Mouse (Mus musculus): ENCODE measurements at regions not wholly inside any gene's neighbourhood (a gene's known extent, or its start where the extent isn't known, plus 50 kb on each side); places are given as distances from the start of the nearest gene placed in this dataset.

- no peak for DNase-seq
Observed at GRCm38 (mm10) chr15:93690011-93690410, 94.3 kb upstream of the Prickle1 start.

DNA sequence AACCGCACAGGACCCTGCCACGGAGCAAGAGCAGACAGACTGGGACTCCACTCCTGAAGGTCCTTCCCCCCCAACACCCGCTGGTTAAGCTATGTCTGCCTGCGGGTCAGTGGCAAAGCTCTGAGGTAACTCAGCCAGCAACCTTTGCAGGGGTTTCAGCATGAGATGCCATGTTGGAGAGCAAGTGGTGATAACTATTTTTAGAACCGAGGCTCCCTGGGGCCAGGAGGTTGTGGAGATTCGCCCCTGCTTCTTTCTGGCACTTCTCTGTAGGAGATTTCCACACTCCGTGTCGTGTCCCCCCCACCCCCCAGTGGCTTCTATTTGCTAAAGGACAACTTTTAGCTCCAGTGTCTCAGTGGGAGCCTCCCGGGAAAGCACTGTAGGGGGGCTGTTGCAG lies 90.7 kb upstream of the Prickle1 start:
- no peak for DNase-seq

DNA sequence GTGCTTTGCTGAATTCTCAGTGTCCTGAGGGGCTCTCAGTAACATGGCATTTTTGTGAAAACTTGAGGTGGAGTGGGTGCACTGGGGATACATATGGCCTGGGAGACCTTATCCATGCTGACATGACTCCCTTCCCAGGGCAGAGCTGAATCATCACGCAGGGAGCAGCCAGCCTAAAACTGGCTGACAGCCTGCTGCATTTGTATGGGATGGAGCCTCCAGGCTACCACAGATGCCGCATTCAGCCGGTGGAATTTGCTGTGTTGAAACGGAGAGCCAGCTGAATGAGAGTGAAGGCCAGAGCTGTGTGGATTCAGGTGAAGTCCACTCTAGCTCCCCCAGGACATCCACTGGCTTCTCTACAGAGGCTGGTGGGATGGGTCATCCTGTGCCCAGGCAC lies 85.9 kb upstream of the Prickle1 start:
- DNase-seq, result no peak

DNA sequence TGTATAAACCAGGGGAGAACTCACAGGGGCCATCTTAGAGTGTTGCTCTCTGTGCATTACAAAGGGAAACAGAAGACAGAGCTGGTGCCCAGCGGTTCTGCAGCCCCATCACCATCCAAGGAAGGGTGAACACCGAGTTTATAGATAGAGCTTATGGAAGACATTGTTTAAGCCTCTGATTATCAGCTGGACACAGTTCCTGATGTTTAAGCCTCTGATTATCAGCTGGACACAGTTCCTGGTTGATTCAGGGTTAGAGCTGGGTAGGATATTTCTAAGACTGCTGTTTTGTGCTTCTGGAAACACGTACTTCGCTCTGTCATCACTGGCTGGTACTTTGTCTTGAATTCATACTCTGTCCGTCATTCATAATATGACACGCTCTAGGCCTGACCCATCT lies 79.9 kb upstream of the Prickle1 start:
- DNase-seq, result no peak

- DNase-seq, result no peak
Observed at GRCm38 (mm10) chr15:93673976-93674375, 78.3 kb upstream of the Prickle1 start.

DNA sequence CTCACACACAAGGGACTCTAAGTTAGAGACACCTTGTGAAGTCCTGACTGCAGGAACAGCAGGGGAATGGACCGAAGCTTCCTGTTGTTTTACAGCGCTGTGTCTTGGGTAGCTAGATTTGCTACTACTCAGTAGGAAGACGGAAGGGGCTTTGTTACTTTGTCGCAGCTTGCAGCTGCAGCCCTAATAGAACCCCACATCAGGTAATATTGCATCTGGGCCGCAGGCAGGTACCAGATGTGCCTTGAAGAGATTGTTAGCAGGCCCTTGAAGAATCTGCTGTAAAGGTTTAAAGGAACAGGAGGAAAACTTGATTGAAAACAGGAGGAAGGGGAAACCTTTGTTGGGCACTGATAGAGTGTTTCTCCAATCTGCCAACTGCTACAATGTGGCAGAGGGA lies 68.2 kb upstream of the Prickle1 start:
- no peak for DNase-seq

GRCm38 (mm10) chr15:93662601-93663000 lies 66.9 kb upstream of the Prickle1 start:
- no peak for DNase-seq

DNA sequence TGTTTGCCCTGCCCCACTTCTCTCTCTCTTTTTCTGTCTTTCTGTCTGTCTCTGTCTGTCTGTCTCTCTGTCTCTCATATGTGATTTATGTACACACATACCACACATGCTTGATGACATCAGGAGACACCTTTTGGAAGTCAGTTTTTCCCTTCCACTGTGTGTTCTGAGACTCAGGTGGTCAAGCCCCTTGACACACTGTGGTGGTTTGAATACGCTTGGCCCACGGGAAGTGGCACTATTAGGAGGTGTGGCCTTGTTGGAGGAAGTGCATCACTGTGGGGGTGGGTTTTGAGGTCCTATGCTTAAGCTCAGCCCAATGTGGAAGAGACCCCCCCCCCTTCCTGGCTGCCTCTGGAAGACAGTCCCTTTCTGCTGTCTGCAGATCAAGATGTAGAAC lies 66.1 kb upstream of the Prickle1 start:
- no peak for DNase-seq

DNA sequence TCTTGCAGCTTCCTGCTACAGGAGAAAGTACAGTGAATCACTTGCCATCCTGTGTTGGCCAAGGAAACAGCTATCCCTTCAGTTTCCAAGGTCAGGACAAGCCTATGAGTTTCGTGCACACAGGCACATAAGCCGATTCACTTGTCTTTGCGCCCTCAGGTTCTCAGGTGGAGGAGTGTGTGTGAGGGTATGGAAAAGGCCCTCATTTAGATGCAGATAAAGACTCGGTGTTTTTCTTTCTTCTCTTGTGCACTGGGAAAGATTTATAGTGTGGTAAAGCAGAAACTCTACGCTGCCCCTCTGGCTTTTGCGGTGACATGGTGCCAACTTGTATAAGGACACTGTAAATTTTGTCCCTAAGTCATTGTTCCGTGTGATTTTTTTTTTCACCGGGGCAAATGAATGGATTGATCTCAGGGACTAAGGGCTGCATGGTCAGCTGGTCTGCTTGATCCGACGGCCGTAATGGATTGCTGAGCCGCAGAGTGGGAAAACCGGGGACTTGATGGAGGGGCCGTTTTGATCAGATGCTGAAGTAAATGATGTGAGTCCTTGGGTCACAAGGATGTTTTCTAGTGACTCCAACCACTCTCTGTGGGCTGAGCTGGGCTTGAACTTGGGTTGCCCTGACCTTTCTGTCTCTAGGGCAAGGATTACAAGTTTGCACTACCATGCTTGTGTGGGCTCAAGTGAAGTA lies 65.4 kb upstream of the Prickle1 start:
- no peak for DNase-seq

DNA sequence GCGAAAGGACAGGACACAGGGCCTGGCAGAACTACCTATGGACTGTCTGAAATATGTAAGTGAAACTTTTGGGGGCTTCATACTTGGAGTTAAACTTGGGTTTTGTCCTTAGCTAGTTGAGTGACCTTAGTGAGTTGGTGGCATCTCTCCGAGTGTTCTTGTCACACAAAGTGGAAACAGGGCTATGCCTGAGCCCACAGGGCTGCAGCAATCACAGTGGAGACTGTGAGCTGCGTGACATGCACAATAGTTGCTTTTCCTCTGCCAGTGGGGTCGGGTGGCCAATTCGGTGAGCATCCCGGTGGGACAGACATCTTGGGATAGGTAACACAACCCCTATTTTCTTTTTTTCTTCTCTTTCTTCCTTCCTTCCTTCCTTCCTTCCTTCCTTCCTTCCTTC lies 61.5 kb upstream of the Prickle1 start:
- DNase-seq, result no peak

GRCm38 (mm10) chr15:93656713-93657112 lies 61.0 kb upstream of the Prickle1 start:
- DNase-seq, result no peak

- DNase-seq, result no peak
Observed at GRCm38 (mm10) chr15:93655743-93656142, 60.1 kb upstream of the Prickle1 start.

GRCm38 (mm10) chr15:93655243-93655642 lies 59.6 kb upstream of the Prickle1 start:
- no peak for DNase-seq

DNA sequence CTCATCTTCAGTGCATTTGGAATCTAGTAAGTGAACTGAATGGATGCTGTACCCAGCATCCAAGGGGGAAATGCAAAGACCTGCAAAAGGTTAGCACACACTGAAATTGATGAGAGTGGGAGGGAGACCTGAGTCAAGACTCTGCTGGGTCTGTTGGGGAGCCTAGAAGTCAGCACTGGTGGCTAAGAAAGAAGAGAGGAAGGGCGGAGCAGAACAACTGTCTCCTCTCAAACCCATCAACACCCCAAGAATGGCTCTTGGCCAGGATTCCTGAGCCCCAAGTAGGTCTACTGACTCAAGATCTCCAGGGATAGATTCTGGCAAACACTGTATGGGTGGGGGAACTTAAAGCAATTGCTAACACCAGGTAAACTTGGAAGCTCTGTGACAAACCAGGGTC lies 57.7 kb upstream of the Prickle1 start:
- no peak for DNase-seq

DNA sequence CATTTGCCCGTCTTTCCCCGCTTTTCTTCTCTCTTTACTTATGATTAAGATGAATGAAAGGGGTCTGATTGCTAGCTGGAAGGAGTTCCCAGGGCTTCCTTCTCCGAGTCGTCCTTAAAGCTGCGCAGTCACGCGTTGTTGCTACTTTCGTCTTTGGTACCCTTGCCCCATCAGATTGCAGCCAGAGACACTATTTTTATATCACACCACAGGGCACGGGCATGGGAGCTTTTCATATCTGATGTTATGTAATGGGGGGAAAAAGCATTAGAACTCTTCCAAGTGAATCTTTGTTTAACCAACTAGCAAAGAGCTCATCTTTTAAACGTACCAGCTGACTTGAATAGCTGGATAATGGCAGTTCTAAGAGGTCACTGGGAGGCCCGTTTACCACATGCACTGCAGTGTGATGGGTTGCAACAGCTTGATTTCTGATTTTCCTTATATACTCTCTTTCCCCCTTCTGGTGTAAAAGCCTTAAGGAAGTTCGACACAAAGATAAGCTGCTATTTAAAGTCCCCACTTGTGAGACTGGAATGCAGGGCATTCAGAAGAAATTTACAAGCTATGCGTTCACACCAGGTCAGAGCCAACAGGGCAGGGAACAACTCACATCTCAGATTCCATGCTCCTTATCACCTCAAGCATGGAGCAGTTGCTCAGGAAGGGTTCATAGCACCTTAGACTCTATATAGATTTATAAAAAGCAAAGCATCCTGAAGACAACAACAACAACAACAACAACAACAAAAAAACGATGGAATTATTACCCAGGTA lies 55.5 kb upstream of the Prickle1 start:
- no peak for DNase-seq

- no peak for DNase-seq
Observed at GRCm38 (mm10) chr15:93650009-93650522, 54.4 kb upstream of the Prickle1 start.

DNA sequence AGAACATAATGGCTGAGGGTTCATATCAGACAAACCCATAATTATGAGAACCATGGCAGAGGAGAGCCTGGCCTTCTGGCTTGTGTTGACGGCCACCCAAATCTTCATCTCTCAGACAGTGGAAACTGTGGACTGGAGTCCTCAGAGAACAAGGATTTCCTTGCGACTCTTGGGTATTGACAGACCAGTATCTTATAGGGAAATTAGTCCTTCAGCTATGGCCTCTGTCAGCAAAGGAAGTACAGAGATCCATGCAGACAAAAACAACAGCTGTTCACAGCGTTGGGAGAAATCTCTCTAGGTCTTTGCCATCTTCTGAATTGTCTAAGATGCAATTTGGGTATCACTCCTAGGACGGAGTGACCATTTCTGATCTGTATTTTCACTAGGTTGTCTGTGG lies 53.0 kb upstream of the Prickle1 start:
- no peak for DNase-seq

DNA sequence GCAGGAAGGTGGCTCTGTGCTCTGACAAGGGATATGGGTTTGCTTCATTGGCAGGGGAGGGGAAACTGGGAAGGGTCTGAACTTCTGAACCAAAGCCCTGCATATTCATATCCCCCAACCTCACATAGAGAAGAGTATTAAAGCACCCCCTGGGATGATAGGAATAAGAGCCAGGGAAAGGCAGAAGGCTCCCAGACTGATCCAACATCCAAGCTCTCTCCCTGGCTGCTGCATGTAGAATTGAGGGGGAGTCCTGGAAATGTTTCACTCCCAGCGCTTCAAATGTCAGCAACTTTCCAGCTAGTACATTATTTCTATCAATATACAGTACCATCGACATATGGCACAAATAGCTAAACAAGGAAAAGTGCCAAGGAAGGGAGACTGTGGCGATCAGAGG lies 51.1 kb upstream of the Prickle1 start:
- no peak for DNase-seq

- no peak for DNase-seq
Observed at GRCm38 (mm10) chr15:93645950-93646349, 50.3 kb upstream of the Prickle1 start.
